Mouse (Mus musculus) forebrain, embryonic 15.5 days (tissue): ENCODE measurements around the gene Gnas. TPM values are rescaled to one million over a fixed set of nuclear protein-coding genes. Genes with fewer than 3 reads are reported as not detected.
A peak's percentile ranks its signal among the peaks of the same experiment; 100 is the strongest.

Experiments
- ATAC-seq: fragments of 200-750 bp; cut with Nextera tagmentation; replicated peaks from 2 replicates; pipeline ENCODE4 v1.8.0; 2017; ENCODE audit warnings: mild to moderate bottlenecking, moderate TSS enrichment, moderate library complexity
- H3K27ac ChIP-seq: fragments of 300-500 bp; sonication (generic); replicated peaks from 2 replicates; pipeline ENCODE4 v1.5.1; 2015; ENCODE audit warnings: mild to moderate bottlenecking, inconsistent platforms
- H3K27me3 ChIP-seq: fragments of 300-500 bp; sonication (generic); 2 replicates; pipeline ENCODE4 v1.6.1; 2015; ENCODE audit warnings: inconsistent platforms
- H3K36me3 ChIP-seq: fragments of 300-500 bp; sonication (generic); 2 replicates; pipeline ENCODE4 v1.6.1; 2015; ENCODE audit warnings: mild to moderate bottlenecking, inconsistent platforms
- H3K4me1 ChIP-seq: fragments of 300-500 bp; sonication (generic); 2 replicates; pipeline ENCODE4 v1.6.1; 2015; ENCODE audit warnings: inconsistent platforms
- H3K4me2 ChIP-seq: fragments of 300-500 bp; sonication (generic); replicated peaks from 2 replicates; pipeline ENCODE4 v1.6.1; 2015; ENCODE audit warnings: mild to moderate bottlenecking, inconsistent platforms
- H3K4me3 ChIP-seq: fragments of 300-500 bp; sonication (generic); 2 replicates; pipeline ENCODE4 v1.5.1; 2015; ENCODE audit warnings: mild to moderate bottlenecking, inconsistent platforms
- H3K9ac ChIP-seq: fragments of 300-500 bp; sonication (generic); replicated peaks from 2 replicates; pipeline ENCODE4 v1.6.1; 2015; ENCODE audit warnings: mild to moderate bottlenecking, inconsistent platforms
- H3K9me3 ChIP-seq: fragments of 300-500 bp; sonication (generic); 2 replicates; pipeline ENCODE4 v1.6.1; 2016; ENCODE audit warnings: inconsistent platforms
- WGBS: fragments of 180-500 bp; shearing (Covaris S2); methylation state at CpG from one replicate; pipeline ENCODE4 v1.1.7; 2015; ENCODE audit warnings: mixed read lengths; 5-methylcytosine and 5-hydroxymethylcytosine counted together
- polyA plus RNA-seq: library from polyadenylated mRNA; unstranded; fragments of >200 nt; fragmentation: Nextera tagmentation; extraction: Ambion mirVana; gene quantifications from 2 replicates; pipeline ENCODE4 v1.2.1, GENCODE M21; 2015

Gene Gnas
- polyA plus RNA-seq = 1,144 and 1,250 TPM in 2 replicates

- Histone ChIP-seq H3K4me2 (peak within 1 kb of the TSS; percentile 36), H3K4me3 (peak within 1 kb of the TSS; percentile 25), H3K27me3 (peaks cover 38% of the 10 kb centered on the region), H3K9ac (no peak within 1 kb of the TSS), H3K36me3 (peaks cover 41% of the 10 kb centered on the region), H3K9me3 (peaks cover 15% of the 10 kb centered on the region; the same call in 1 of the 2 replicates), H3K27ac (no peak within 1 kb of the TSS), H3K4me1 (peaks cover 9% of the 10 kb centered on the region)
- peak; percentile 62; the same call in 1 of the 2 replicates for ATAC-seq
- 48% methylated on average over 19 of the region's 19 CpGs for WGBS
These were observed at the start of gene Gnas for GRCm38 (mm10) chr2:174284011-174284410. TSS of gene Gnas (plus strand) at chr2:174284320.

GRCm38 (mm10) chr2:174242431-174242830 lies 41.7 kb upstream of the Gnas start:
- Histone ChIP-seq H3K4me2 (no peak overlapping the region), H3K27me3 (no peaks in the 10 kb centered on the region), H3K27ac (no peak overlapping the region), H3K36me3 (no peaks in the 10 kb centered on the region), H3K9me3 (no peaks in the 10 kb centered on the region), H3K4me1 (no peaks in the 10 kb centered on the region), H3K9ac (no peak overlapping the region), H3K4me3 (no peak overlapping the region)
- 94% methylated on average over 5 of the region's 5 CpGs for WGBS
- ATAC-seq = no peak

- no peak overlapping the region for H3K4me2 ChIP-seq
These were observed 32.2 kb upstream of the Gnas start for GRCm38 (mm10) chr2:174251963-174252362.

GRCm38 (mm10) chr2:174257312-174257711 lies 26.8 kb upstream of the Gnas start:
- H3K27ac ChIP-seq = no peak overlapping the region
- no peaks in the 10 kb centered on the region for H3K36me3 ChIP-seq

More at GRCm38 (mm10) chr2:174251963-174252362, 32.2 kb upstream of the Gnas start:
- Histone ChIP-seq H3K4me1 (no peaks in the 10 kb centered on the region), H3K27ac (no peak overlapping the region), H3K9me3 (no peaks in the 10 kb centered on the region), H3K36me3 (no peaks in the 10 kb centered on the region), H3K4me3 (no peak overlapping the region), H3K27me3 (no peaks in the 10 kb centered on the region), H3K9ac (no peak overlapping the region)
- ATAC-seq = no peak

GRCm38 (mm10) chr2:174260004-174260403 lies 24.1 kb upstream of the Gnas start:
- Histone ChIP-seq H3K4me3 (no peak overlapping the region), H3K9me3 (no peaks in the 10 kb centered on the region), H3K4me1 (no peaks in the 10 kb centered on the region), H3K4me2 (no peak overlapping the region), H3K27ac (no peak overlapping the region), H3K9ac (no peak overlapping the region), H3K36me3 (no peaks in the 10 kb centered on the region), H3K27me3 (no peaks in the 10 kb centered on the region)
- 8% methylated on average over 3 of the region's 3 CpGs for WGBS
- no peak for ATAC-seq

More at GRCm38 (mm10) chr2:174257312-174257711, 26.8 kb upstream of the Gnas start:
- Histone ChIP-seq H3K4me3 (no peak overlapping the region), H3K4me2 (no peak overlapping the region), H3K4me1 (no peaks in the 10 kb centered on the region), H3K9ac (no peak overlapping the region), H3K27me3 (no peaks in the 10 kb centered on the region), H3K9me3 (no peaks in the 10 kb centered on the region)
- 18% methylated on average over 2 of the region's 2 CpGs for WGBS
- ATAC-seq = no peak

- 6% methylated on average over 4 of the region's 4 CpGs for WGBS
- no peak overlapping the region for H3K4me2 ChIP-seq
- H3K9ac ChIP-seq = no peak overlapping the region
These were observed 23.0 kb upstream of the Gnas start for GRCm38 (mm10) chr2:174260908-174261800.

GRCm38 (mm10) chr2:174261801-174262200 lies 22.3 kb upstream of the Gnas start:
- H3K4me2 ChIP-seq = no peak overlapping the region
- 45% methylated on average over 6 of the region's 6 CpGs for WGBS
- no peak for ATAC-seq

More at GRCm38 (mm10) chr2:174260908-174261800, 23.0 kb upstream of the Gnas start:
- Histone ChIP-seq H3K4me3 (no peak overlapping the region), H3K27me3 (no peaks in the 10 kb centered on the region), H3K27ac (no peak overlapping the region), H3K36me3 (peaks cover under 1% of the 10 kb centered on the region; the same call in 1 of the 2 replicates), H3K4me1 (no peaks in the 10 kb centered on the region), H3K9me3 (no peaks in the 10 kb centered on the region)
- no peak for ATAC-seq

GRCm38 (mm10) chr2:174263110-174263815 lies 20.9 kb upstream of the Gnas start:
- Histone ChIP-seq H3K9me3 (no peaks in the 10 kb centered on the region), H3K36me3 (peaks cover 14% of the 10 kb centered on the region; the same call in 1 of the 2 replicates), H3K27ac (no peak overlapping the region), H3K4me1 (no peaks in the 10 kb centered on the region), H3K4me3 (no peak overlapping the region), H3K9ac (no peak overlapping the region), H3K27me3 (no peaks in the 10 kb centered on the region), H3K4me2 (no peak overlapping the region)
- ATAC-seq = 0 out of 2 replicates have a peak, but pooled peaks have one; percentile 4
- 93% methylated on average over 5 of the region's 5 CpGs for whole genome bisulfite sequencing

More at GRCm38 (mm10) chr2:174261801-174262200, 22.3 kb upstream of the Gnas start:
- Histone ChIP-seq H3K27ac (no peak overlapping the region), H3K36me3 (peaks cover 6% of the 10 kb centered on the region; the same call in 1 of the 2 replicates), H3K4me3 (no peak overlapping the region), H3K9ac (no peak overlapping the region), H3K9me3 (no peaks in the 10 kb centered on the region), H3K4me1 (no peaks in the 10 kb centered on the region), H3K27me3 (no peaks in the 10 kb centered on the region)

- Histone ChIP-seq H3K4me1 (no peaks in the 10 kb centered on the region), H3K27ac (no peak overlapping the region), H3K9ac (no peak overlapping the region), H3K4me2 (no peak overlapping the region), H3K36me3 (peaks cover 14% of the 10 kb centered on the region; the same call in 1 of the 2 replicates), H3K9me3 (no peaks in the 10 kb centered on the region), H3K27me3 (no peaks in the 10 kb centered on the region), H3K4me3 (no peak overlapping the region)
- no peak for ATAC-seq
- WGBS = 79% methylated on average over 8 of the region's 8 CpGs
These were observed 19.9 kb upstream of the Gnas start for GRCm38 (mm10) chr2:174264248-174264647.

- 85% methylated on average over 7 of the region's 7 CpGs for WGBS
- Histone ChIP-seq H3K36me3 (peaks cover 17% of the 10 kb centered on the region), H3K27me3 (no peaks in the 10 kb centered on the region)
These were observed 13.7 kb upstream of the Gnas start for GRCm38 (mm10) chr2:174270416-174270815.

GRCm38 (mm10) chr2:174271459-174271858 lies 12.7 kb upstream of the Gnas start:
- H3K36me3 ChIP-seq = peaks cover 13% of the 10 kb centered on the region; the same call in 1 of the 2 replicates
- no peaks in the 10 kb centered on the region for H3K27me3 ChIP-seq
- no peak overlapping the region for H3K4me3 ChIP-seq
- no peak overlapping the region for H3K9ac ChIP-seq
- no peak overlapping the region for H3K4me2 ChIP-seq
- H3K27ac ChIP-seq = no peak overlapping the region
- no peak for ATAC-seq
- WGBS = 88% methylated on average over 6 of the region's 6 CpGs
- no peaks in the 10 kb centered on the region for H3K9me3 ChIP-seq
- H3K4me1 ChIP-seq = no peaks in the 10 kb centered on the region

More at GRCm38 (mm10) chr2:174270416-174270815, 13.7 kb upstream of the Gnas start:
- H3K9me3 ChIP-seq = no peaks in the 10 kb centered on the region
- no peak overlapping the region for H3K9ac ChIP-seq
- no peak overlapping the region for H3K27ac ChIP-seq
- H3K4me2 ChIP-seq = no peak overlapping the region
- H3K4me1 ChIP-seq = no peaks in the 10 kb centered on the region
- no peak overlapping the region for H3K4me3 ChIP-seq
- ATAC-seq = no peak

- Histone ChIP-seq H3K27me3 (no peaks in the 10 kb centered on the region), H3K9me3 (no peaks in the 10 kb centered on the region), H3K4me3 (no peak overlapping the region), H3K4me2 (no peak overlapping the region), H3K4me1 (no peaks in the 10 kb centered on the region), H3K36me3 (peaks cover 3% of the 10 kb centered on the region; the same call in 1 of the 2 replicates), H3K27ac (no peak overlapping the region), H3K9ac (no peak overlapping the region)
- no peak for ATAC-seq
- WGBS = 93% methylated on average over 5 of the region's 5 CpGs
These were observed 11.0 kb upstream of the Gnas start for GRCm38 (mm10) chr2:174273131-174273530.
